Mouse (Mus musculus) embryonic facial prominence, embryonic 12.5 days (tissue): ENCODE results near the gene Ebf4. TPM values are rescaled to one million over a fixed set of nuclear protein-coding genes. Genes with fewer than 3 reads are reported as not detected.

ENCODE experiments used
- ATAC-seq: fragments of 200-750 bp; cut with Nextera tagmentation; 2 replicates; pipeline ENCODE4 v1.8.0; 2017; ENCODE audit not compliant: insufficient number of reproducible peaks, insufficient read depth, low FRiP score, low TSS enrichment
- H3K27ac ChIP-seq: fragments of 300-500 bp; sonication (generic); 2 replicates; pipeline ENCODE4 v1.5.1; 2016; ENCODE audit warnings: mild to moderate bottlenecking
- H3K27me3 ChIP-seq: fragments of 300-500 bp; sonication (generic); 2 replicates; pipeline ENCODE4 v1.6.1; 2016; ENCODE audit warnings: mild to moderate bottlenecking, moderate library complexity
- H3K36me3 ChIP-seq: fragments of 300-500 bp; sonication (generic); 2 replicates; pipeline ENCODE4 v1.6.1; 2016; ENCODE audit warnings: mild to moderate bottlenecking
- H3K4me1 ChIP-seq: fragments of 300-500 bp; sonication (generic); 2 replicates; pipeline ENCODE4 v1.6.1; 2016
- H3K4me2 ChIP-seq: fragments of 300-500 bp; sonication (generic); replicated peaks from 2 replicates; pipeline ENCODE4 v1.6.1; 2016; ENCODE audit warnings: mild to moderate bottlenecking, moderate library complexity
- H3K4me3 ChIP-seq: fragments of 300-500 bp; sonication (generic); 2 replicates; pipeline ENCODE4 v1.5.1; 2016; ENCODE audit warnings: mild to moderate bottlenecking
- H3K9ac ChIP-seq: fragments of 300-500 bp; sonication (generic); 2 replicates; pipeline ENCODE4 v1.6.1; 2016; ENCODE audit warnings: mild to moderate bottlenecking, moderate library complexity
- H3K9me3 ChIP-seq: fragments of 300-500 bp; sonication (generic); 2 replicates; pipeline ENCODE4 v1.6.1; 2016; ENCODE audit warnings: mild to moderate bottlenecking, moderate library complexity
- WGBS: fragments of 180-500 bp; shearing (Covaris S2); methylation state at CpG from one replicate; pipeline ENCODE4 v1.1.7; 2016; 5-methylcytosine and 5-hydroxymethylcytosine counted together
- polyA plus RNA-seq: library from polyadenylated mRNA; unstranded; fragments of >200 nt; fragmentation: Nextera tagmentation; extraction: Ambion mirVana; gene quantifications from 2 replicates; pipeline ENCODE4 v1.2.1, GENCODE M21; 2016

Gene Ebf4
- polyA plus RNA-seq = 4.4 and 4.6 TPM in 2 replicates

DNA sequence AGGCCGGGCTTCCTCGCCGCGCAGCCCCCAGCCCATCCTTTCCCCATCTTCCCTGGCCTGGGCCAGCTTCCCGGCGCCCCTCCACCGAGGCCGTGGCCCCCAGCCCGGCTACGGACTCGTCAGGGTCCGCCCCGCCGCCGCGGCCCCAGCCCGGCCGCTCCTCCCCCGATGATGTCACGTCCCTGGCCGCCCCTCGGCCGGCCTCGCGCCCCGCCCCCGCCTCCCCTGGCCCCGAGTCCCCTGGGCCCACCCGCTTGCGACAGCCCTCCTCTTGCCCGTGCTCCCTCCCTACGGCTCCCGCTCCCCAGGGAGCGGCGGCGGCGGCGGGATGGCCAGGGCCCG is at the start of gene Ebf4:
Gene Ebf4 (plus strand): TSS at position 234 of the 342 bp plus-strand sequence.
- Histone ChIP-seq H3K27ac (peak within 1 kb of the TSS; percentile 65), H3K9me3 (no peaks in the 10 kb centered on the region), H3K27me3 (peaks cover 32% of the 10 kb centered on the region), H3K36me3 (no peaks in the 10 kb centered on the region), H3K4me2 (peak within 1 kb of the TSS; percentile 65), H3K4me3 (peak within 1 kb of the TSS; percentile 72), H3K4me1 (peaks cover 37% of the 10 kb centered on the region), H3K9ac (peak within 1 kb of the TSS; percentile 81)
- peak; percentile 67 for ATAC-seq
- 1% methylated on average over 21 of the region's 39 CpGs for WGBS

GRCm38 (mm10) chr2:130246912-130247311 is 48.1 kb upstream of the Ebf4 start:
- Histone ChIP-seq H3K9me3 (no peaks in the 10 kb centered on the region), H3K27ac (no peak overlapping the region), H3K4me2 (no peak overlapping the region), H3K27me3 (no peaks in the 10 kb centered on the region), H3K4me1 (no peaks in the 10 kb centered on the region), H3K36me3 (no peaks in the 10 kb centered on the region), H3K9ac (no peak overlapping the region), H3K4me3 (no peak overlapping the region)
- no peak for ATAC-seq
- 51% methylated on average over 9 of the region's 9 CpGs for WGBS

DNA sequence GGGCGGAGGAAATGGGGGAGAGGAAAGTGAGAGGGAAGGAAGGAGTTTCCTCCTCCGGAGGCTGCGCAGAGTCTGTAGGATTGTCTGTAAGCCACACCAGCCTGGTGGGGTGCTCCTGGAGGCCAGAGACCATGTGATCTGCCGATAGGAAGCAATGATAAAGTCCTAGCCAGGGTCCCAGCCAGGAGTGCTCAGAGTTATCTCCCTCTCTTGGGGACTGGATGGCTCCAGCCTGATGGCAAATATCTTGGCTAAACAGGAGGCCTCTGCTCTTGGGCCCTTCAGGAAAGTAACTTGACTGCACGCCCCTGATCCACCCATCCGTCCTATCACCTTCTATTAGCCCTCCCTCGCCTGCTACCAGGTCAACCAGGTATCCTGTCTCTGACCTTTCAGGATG is 46.7 kb upstream of the Ebf4 start:
- H3K36me3 ChIP-seq = no peaks in the 10 kb centered on the region
- 72% methylated on average over 7 of the region's 7 CpGs for WGBS
- ATAC-seq = no peak
- no peak overlapping the region for H3K4me3 ChIP-seq
- H3K27ac ChIP-seq = no peak overlapping the region
- no peaks in the 10 kb centered on the region for H3K27me3 ChIP-seq
- H3K4me2 ChIP-seq = no peak overlapping the region
- no peak overlapping the region for H3K9ac ChIP-seq
- no peaks in the 10 kb centered on the region for H3K9me3 ChIP-seq
- H3K4me1 ChIP-seq = no peaks in the 10 kb centered on the region

DNA sequence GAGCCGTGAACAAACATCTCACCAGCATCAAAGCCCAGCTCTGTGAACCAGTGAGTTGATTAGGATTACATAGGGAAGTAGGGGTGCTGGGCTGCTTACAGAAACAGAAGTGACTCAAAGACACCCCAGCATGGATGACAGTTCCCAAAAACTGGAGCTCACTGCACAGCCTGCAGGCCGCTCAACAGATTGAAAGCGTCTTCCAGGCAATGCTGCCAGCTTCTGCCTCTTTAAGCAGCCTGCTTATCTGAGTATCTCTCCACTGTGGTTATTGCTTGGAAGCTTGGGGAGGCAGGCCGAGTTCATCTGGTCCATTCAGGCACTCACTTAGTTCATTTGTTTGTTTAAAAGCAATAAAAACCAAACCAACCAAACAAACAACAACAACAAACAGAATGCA is 38.2 kb upstream of the Ebf4 start:
- Histone ChIP-seq H3K36me3 (no peaks in the 10 kb centered on the region), H3K4me3 (no peak overlapping the region), H3K4me2 (no peak overlapping the region), H3K27ac (no peak overlapping the region), H3K4me1 (no peaks in the 10 kb centered on the region), H3K9me3 (no peaks in the 10 kb centered on the region), H3K27me3 (no peaks in the 10 kb centered on the region), H3K9ac (no peak overlapping the region)
- no peak for ATAC-seq
- 91% methylated on average over 4 of the region's 4 CpGs for WGBS

DNA sequence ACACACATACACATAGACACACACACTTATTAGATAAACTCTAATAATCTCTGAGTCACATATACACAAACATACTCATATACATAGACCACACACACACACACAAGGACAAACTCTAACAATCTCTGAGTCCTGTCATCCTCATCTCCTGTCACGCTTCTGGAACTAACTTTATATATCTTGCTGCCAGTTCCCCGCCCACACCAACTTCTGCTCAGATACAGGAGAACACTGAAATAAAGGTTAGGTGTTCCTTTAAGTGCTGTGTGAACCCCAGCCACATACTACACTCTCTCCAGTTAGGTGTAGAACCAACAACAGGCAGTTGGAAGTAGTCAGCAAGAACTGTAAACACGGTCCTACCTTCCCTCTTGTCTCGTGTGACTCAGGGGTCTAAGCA is 34.1 kb upstream of the Ebf4 start:
- ATAC-seq = no peak
- 77% methylated on average over 4 of the region's 4 CpGs for WGBS

DNA sequence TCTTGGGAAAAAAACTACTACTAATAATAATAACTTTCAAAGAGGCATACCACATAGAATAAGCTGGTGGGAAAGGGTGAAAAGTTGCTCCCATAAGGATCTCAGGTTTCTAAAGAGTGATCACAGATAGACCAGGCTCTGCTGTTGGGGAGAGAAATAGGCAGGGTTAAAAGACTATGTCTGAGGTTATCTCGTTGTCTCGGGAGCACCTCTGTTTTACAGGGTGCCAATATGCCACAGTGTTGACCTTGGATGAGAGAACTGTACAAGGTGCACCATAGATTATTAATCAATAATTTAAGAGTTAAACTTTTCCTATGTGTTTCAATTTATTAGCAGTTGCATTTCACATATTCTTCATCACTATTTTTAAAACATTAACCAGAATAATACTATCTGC is 33.1 kb upstream of the Ebf4 start:
- Histone ChIP-seq H3K4me1 (no peaks in the 10 kb centered on the region), H3K27me3 (no peaks in the 10 kb centered on the region), H3K36me3 (no peaks in the 10 kb centered on the region)

More for the DNA sequence above, 34.1 kb upstream of the Ebf4 start:
- no peaks in the 10 kb centered on the region for H3K4me1 ChIP-seq
- H3K4me3 ChIP-seq = no peak overlapping the region
- no peak overlapping the region for H3K27ac ChIP-seq
- no peaks in the 10 kb centered on the region for H3K9me3 ChIP-seq
- H3K27me3 ChIP-seq = no peaks in the 10 kb centered on the region
- H3K36me3 ChIP-seq = no peaks in the 10 kb centered on the region
- H3K4me2 ChIP-seq = no peak overlapping the region
- H3K9ac ChIP-seq = no peak overlapping the region

DNA sequence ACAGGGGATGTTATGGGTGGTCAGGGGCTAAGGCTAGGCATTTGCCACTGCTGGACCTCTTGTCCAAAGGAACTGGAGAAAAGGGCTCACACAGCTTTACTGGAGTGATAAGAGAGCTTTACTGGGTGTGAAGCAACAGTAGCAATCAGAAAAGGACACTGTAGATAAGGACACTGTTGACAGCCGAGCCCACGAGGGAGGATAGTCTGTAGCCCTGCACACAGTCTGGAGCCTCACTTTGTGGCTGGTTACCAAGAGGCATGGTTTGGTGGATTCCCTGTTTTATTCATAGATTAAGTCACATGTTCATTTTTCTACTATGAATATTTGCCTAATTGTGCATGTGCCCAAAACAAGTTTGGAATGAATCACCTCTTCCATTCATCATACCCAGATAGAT is 32.6 kb upstream of the Ebf4 start:
- no peak overlapping the region for H3K4me3 ChIP-seq
- no peak overlapping the region for H3K4me2 ChIP-seq
- no peak for ATAC-seq
- H3K36me3 ChIP-seq = no peaks in the 10 kb centered on the region
- no peaks in the 10 kb centered on the region for H3K9me3 ChIP-seq
- no peak overlapping the region for H3K9ac ChIP-seq
- H3K4me1 ChIP-seq = no peaks in the 10 kb centered on the region
- no peak overlapping the region for H3K27ac ChIP-seq
- WGBS = 87% methylated on average over 2 of the region's 2 CpGs
- H3K27me3 ChIP-seq = no peaks in the 10 kb centered on the region

More for the DNA sequence above, 33.1 kb upstream of the Ebf4 start:
- no peak overlapping the region for H3K27ac ChIP-seq
- no peak overlapping the region for H3K4me3 ChIP-seq
- H3K9me3 ChIP-seq = no peaks in the 10 kb centered on the region
- WGBS = 79% methylated on average over 2 of the region's 2 CpGs
- H3K4me2 ChIP-seq = no peak overlapping the region
- no peak overlapping the region for H3K9ac ChIP-seq
- no peak for ATAC-seq

DNA sequence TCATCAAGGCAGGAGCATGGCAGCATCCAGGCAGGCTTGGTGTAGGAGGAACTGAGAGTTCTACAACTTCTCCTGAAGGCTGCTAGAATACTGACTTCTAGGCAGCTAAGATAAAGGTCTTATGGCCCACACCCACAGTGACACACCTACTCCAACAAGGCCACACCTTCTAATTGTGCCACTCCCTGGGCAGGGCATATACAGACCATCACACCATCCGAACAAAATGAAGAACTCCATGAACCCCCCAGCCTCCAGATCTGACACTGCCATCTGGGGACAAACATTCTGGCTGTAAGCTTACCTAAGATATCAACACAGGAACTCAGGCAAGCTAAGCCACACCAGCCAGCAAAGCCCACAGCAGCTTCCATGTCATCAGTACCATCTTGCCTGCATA is 29.4 kb upstream of the Ebf4 start:
- Histone ChIP-seq H3K27ac (no peak overlapping the region), H3K4me1 (no peaks in the 10 kb centered on the region), H3K27me3 (no peaks in the 10 kb centered on the region), H3K4me2 (no peak overlapping the region), H3K9me3 (no peaks in the 10 kb centered on the region), H3K36me3 (no peaks in the 10 kb centered on the region), H3K4me3 (no peak overlapping the region), H3K9ac (no peak overlapping the region)
- 91% methylated on average over 1 of the region's 1 CpGs for WGBS
- ATAC-seq = no peak

- H3K36me3 ChIP-seq = no peaks in the 10 kb centered on the region
- no peak overlapping the region for H3K27ac ChIP-seq
- H3K4me1 ChIP-seq = 0 out of 2 replicates have a peak, but pooled peaks cover under 1% of the 10 kb centered on the region
- whole genome bisulfite sequencing = 67% methylated on average over 7 of the region's 7 CpGs
- ATAC-seq = no peak
- H3K9ac ChIP-seq = no peak overlapping the region
- H3K4me2 ChIP-seq = no peak overlapping the region
- H3K9me3 ChIP-seq = no peaks in the 10 kb centered on the region
- H3K4me3 ChIP-seq = no peak overlapping the region
- H3K27me3 ChIP-seq = no peaks in the 10 kb centered on the region
These were observed 26.9 kb upstream of the Ebf4 start for GRCm38 (mm10) chr2:130268074-130268473.

- Histone ChIP-seq H3K9me3 (no peaks in the 10 kb centered on the region), H3K36me3 (peaks cover 34% of the 10 kb centered on the region), H3K9ac (peak overlapping the region; percentile 92), H3K4me3 (peak overlapping the region; percentile 87), H3K4me2 (peak overlapping the region; percentile 69), H3K4me1 (peaks cover 24% of the 10 kb centered on the region), H3K27me3 (no peaks in the 10 kb centered on the region), H3K27ac (peak overlapping the region; percentile 94)
- under 1% methylated on average over 14 of the region's 14 CpGs for WGBS
- peak; percentile 4; the same call in 1 of the 2 replicates for ATAC-seq
These were observed 21.2 kb upstream of the Ebf4 start for GRCm38 (mm10) chr2:130273732-130274131.

- Histone ChIP-seq H3K4me2 (peak within 1 kb of the TSS; percentile 69), H3K4me3 (peak within 1 kb of the TSS; percentile 87), H3K9me3 (no peaks in the 10 kb centered on the region), H3K27me3 (no peaks in the 10 kb centered on the region), H3K36me3 (peaks cover 37% of the 10 kb centered on the region), H3K4me1 (peaks cover 24% of the 10 kb centered on the region), H3K9ac (peak within 1 kb of the TSS; percentile 92), H3K27ac (peak within 1 kb of the TSS; percentile 94)
- whole genome bisulfite sequencing = under 1% methylated on average over 68 of the region's 68 CpGs
- ATAC-seq = peak; percentile 98
These were observed 20.7 kb upstream of the Ebf4 start, which contains the start of gene Nop56 for GRCm38 (mm10) chr2:130274149-130274861. TSS of gene Nop56 (plus strand) at chr2:130274430.

DNA sequence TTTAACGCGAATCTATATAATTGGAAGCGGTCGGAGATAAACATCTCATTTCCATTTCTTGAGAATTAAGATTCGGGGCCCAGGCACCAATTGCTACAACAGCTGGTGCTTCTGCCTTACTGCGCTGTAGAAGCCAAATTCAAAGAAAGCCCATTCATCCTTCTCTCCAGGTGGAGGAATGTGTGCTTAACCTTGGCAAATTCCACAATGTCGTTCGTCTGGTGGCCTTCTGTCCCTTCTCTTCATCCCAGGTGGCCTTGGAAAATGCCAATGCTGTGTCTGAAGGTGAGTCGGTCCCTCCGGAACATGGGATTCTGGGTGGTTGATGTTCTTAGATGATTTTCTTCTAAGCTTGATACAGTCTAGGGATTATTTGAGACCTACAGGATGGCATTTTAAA is 20.1 kb upstream of the Ebf4 start:
- WGBS = under 1% methylated on average over 10 of the region's 10 CpGs
- peak overlapping the region; percentile 94 for H3K27ac ChIP-seq
- ATAC-seq = no peak

More for the DNA sequence above, 20.1 kb upstream of the Ebf4 start:
- Histone ChIP-seq H3K27me3 (no peaks in the 10 kb centered on the region), H3K9ac (peak overlapping the region; percentile 92), H3K4me1 (peaks cover 24% of the 10 kb centered on the region), H3K4me2 (peak overlapping the region; percentile 69), H3K9me3 (no peaks in the 10 kb centered on the region), H3K36me3 (peaks cover 42% of the 10 kb centered on the region), H3K4me3 (peak overlapping the region; percentile 87)
